Mouse (Mus musculus) ZHBTc4 (cell line): ENCODE results near the gene Pde10a.
A peak's percentile ranks its signal among the peaks of the same experiment; 100 is the strongest.

Experiments
- DNase-seq: peaks from one replicate; pipeline ENCODE4 v3.0.0-alpha.2; 2011; ENCODE audit warnings: low read depth, low spot score

Gene Pde10a

DNA sequence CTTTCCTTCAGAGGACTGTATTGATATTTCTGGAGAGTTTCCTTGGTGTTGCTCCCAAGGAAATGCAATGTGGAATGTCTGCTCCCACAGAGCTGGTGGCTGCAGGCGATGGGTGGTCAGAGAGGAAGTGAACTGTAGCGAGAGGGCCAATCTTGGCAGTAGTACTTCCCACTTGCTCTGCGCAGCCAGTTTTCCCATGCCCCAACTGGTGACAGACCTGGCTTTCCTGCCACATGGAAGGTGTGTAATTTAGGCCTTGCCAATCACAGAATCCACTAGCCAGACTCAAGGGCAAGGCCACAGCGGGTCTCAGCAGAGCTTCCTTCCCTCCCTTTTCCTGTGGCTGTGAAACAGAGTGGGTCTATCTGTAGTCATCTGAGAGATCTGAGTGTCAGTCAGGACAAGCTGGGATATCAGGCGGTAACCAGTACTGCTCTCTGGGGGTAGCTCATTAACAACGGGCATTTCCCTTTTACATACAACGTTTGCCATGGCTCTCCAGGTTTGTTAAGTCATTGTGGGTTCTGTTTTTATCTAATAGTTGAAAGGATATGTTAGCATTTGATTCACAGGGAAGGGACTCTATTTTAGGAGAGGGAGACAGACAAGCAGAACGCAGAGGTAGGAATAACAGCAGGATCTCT, 316.8 kb downstream of the Pde10a start:
- no peak for DNase-seq

- no peak for DNase-seq
Measured at GRCm38 (mm10) chr17:8842662-8843061, 317.5 kb downstream of the Pde10a start.

DNA sequence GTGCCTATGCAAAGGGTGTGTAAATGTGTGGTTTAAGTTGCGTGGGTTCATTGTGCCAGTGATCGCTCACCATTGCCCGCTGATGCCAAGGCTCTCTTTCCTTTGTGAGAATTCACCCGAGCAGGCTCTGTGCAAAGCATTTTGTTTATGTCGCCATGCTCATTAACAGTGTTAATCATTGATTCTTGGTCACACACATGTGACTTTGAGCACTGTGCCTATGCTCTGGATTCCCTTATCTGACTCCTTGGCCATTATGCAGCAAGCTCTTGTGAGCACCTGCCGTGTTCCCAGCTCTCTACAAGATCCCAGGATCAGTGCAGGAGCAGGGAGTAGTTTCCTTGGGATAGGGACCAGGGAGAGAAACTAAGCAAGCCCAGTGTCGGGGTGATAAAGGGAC, 318.8 kb downstream of the Pde10a start:
- DNase-seq: no peak

- DNase-seq: no peak
Measured at GRCm38 (mm10) chr17:8846506-8846905, 321.3 kb downstream of the Pde10a start.

DNA sequence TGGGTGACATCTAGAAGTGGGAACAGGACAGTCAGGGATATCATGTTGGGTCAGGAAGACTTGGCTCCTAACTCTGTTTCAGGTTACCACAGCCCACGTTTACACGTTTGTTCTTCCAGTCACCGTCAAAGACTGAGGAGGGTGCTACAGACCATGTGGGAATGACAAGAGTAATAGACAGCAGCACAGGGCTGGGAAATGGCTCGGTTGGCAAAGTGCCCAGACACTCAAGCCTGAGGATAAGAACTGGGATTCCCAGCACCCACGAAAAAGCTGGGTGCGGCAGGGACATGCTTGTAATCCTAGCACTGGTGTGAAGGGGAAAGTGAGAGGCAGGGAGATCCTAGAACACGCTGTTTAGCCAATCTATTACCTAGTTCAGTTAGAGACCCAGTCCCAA, 322.4 kb downstream of the Pde10a start:
- no peak for DNase-seq

DNA sequence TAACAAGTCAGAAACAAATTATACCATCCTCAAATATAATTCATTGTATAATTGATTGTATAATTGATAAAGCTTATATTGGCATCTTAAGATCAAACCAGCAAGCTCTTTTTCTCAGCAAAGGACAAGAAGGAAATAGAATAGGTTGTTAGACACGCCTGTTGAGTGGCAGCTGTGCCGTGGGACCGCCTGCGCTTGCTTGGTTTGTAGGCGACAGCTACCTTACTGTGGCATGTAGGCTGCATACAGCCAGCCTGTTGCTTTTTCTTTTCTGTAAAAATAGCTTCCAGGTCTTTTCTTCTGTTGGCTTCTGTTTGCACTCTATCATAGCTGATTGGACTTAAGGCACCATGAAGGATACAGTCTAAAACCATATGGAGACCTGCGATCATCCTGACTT, 326.7 kb downstream of the Pde10a start:
- DNase-seq: no peak

- peak; percentile 77 for DNase-seq
Measured at GRCm38 (mm10) chr17:8856430-8857371, 331.5 kb downstream of the Pde10a start.

GRCm38 (mm10) chr17:8858636-8859421, 333.7 kb downstream of the Pde10a start:
- DNase-seq: no peak

DNA sequence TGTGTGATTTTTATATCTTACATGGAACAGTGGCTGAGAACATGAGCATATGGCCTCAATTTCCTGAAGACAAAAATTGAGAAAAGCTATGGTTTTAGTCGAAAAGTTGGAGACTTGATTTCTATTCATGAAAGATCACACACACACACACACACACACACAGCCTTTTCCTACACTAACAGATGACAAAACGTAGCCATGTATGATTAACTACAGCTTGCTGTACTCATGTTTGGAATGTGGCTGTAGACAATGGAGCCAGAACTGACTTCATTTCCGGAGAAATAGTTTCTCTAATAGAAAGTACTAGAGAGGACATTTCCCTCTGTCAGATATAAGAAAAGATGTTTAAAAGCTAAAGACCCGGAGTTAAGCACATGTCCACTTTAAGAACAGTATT, 334.3 kb downstream of the Pde10a start:
- no peak for DNase-seq

GRCm38 (mm10) chr17:8864638-8865497, 339.7 kb downstream of the Pde10a start:
- no peak for DNase-seq

- DNase-seq: peak; percentile 52
Measured at GRCm38 (mm10) chr17:8867331-8868237, 342.4 kb downstream of the Pde10a start.

GRCm38 (mm10) chr17:8869287-8869686, 344.1 kb downstream of the Pde10a start:
- no peak for DNase-seq

- no peak for DNase-seq
Measured at GRCm38 (mm10) chr17:8870848-8871247, 345.7 kb downstream of the Pde10a start.

GRCm38 (mm10) chr17:8871396-8871795, 346.2 kb downstream of the Pde10a start:
- DNase-seq: no peak

- DNase-seq: no peak
Measured at GRCm38 (mm10) chr17:8871997-8872593, 346.9 kb downstream of the Pde10a start.

GRCm38 (mm10) chr17:8872611-8873010, 347.4 kb downstream of the Pde10a start:
- no peak for DNase-seq

DNA sequence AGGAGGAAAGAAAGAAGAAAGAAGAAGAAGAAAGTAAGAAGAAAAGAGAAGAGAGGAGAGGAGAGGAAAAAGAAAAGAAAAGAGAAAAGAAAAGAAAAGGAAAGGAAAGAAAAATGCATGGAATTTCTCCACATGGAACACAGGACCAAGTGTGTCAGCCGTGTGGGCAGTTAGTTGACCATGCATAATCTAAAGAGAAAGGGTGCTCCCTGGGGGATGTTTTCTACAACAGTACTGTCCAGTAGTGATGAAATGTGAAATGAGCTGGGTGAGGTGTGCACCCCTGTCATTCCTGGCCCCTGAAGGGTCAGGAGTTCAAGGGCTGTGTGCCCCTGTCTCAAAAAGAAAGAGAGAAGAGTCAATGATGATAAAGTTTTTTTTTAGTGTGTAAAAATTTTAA, 352.9 kb downstream of the Pde10a start:
- no peak for DNase-seq

- DNase-seq: no peak
Measured at GRCm38 (mm10) chr17:8881711-8882110, 356.5 kb downstream of the Pde10a start.

GRCm38 (mm10) chr17:8884691-8885090, 359.5 kb downstream of the Pde10a start:
- DNase-seq: no peak

GRCm38 (mm10) chr17:8885830-8886229, 360.7 kb downstream of the Pde10a start:
- DNase-seq: no peak
